In the genomic region with DNA sequence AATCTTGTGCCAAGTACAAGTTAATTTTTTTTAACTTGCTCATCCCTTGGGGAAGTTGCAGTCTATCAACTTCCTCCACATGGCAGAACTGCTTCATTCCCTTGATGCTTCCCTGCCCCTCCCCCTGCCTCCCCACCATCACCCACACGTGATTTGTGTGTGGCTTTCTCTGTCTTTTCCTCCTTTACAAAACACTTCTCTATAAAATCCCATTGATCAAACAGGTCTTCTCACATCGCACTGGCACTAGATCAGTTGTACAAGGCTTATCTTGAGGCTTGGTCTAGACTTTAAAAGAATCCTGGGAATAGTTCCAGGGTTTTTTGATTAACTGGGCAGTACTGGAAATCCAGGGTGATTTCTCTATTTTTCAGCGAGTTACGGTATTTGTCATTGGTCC, we compare ENCODE assay signal across 13 mouse cellular contexts. TPM values are rescaled to one million over a fixed set of nuclear protein-coding genes. Genes with fewer than 3 reads are reported as not detected.
A peak's percentile ranks its signal among the peaks of the same experiment; 100 is the strongest.
DNase-seq lines count a peak whose midpoint lies in the region; ATAC-seq and TF ChIP-seq lines count a peak whose summit lies in the region.
"Had no signal": no experiment of that assay in that cellular context is flagged by ENCODE, and none has a peak within 500 bp of the region (broad histone marks: within the 10 kb centered on the region; RNA-seq: fewer than 3 reads in every experiment).

No protein-coding gene starts in this region.

- H3K27ac ChIP-seq in CH12.LX (ENCODE audit: insufficient read depth, low read depth) = no peak overlapping the region
- H3K27ac ChIP-seq in liver, postnatal 0 days (ENCODE audit: low read depth) = peak overlapping the region; percentile 45; the same call in 1 of the 2 replicates
- H3K27ac ChIP-seq: embryonic facial prominence, embryonic 12.5 days; forebrain, embryonic 12.5 days; hindbrain, embryonic 14.5 days; neural tube, embryonic 15.5 days; stomach, embryonic 15.5 days had no signal

- in situ Hi-C loops in CH12.LX (cut with MboI; ENCODE audit: low pct_ligation_motif_present, low pct_unique_long_range_greater_than_20kb, low sequenced_read_pairs) = no loop called here

- dilution Hi-C loops in CH12.LX (cut with MboI; ENCODE audit: extremely low pct_ligation_motif_present, extremely low pct_unique_long_range_greater_than_20kb, low sequenced_read_pairs) = no loop called here

- no peaks in the 10 kb centered on the region for H3K9me3 ChIP-seq in CH12.LX (replicated peaks; ENCODE audit: low read length)
- H3K9me3 ChIP-seq in liver, postnatal 0 days (ENCODE audit: low read length) = no peaks in the 10 kb centered on the region
- H3K9me3 ChIP-seq: embryonic facial prominence, embryonic 12.5 days; forebrain, embryonic 12.5 days; neural tube, embryonic 15.5 days; stomach, embryonic 15.5 days had no signal

- no peak for TF ChIP-seq RAD21 in CH12.LX (IDR thresholded peaks at IDR 0.05; ENCODE audit: low read depth, low read length)

- H3K9ac ChIP-seq in CH12.LX (ENCODE audit: insufficient read depth, low read depth) = no peak overlapping the region
- no peak overlapping the region for H3K9ac ChIP-seq in liver, postnatal 0 days (replicated peaks)
- H3K9ac ChIP-seq: embryonic facial prominence, embryonic 12.5 days; forebrain, embryonic 12.5 days; hindbrain, embryonic 14.5 days; neural tube, embryonic 15.5 days; stomach, embryonic 15.5 days had no signal

- no peak for TF ChIP-seq POLR2A in CH12.LX (IDR thresholded peaks at IDR 0.05; ENCODE audit: low read depth, low read length)

- H3K36me3 ChIP-seq in CH12.LX (replicated peaks in 1 of 2; ENCODE audit: control insufficient read depth in 1 of 2, insufficient read depth in 1 of 2, low read length in 1 of 2) = no peaks in the 10 kb centered on the region
- H3K36me3 ChIP-seq in liver, postnatal 0 days (replicated peaks; ENCODE audit: insufficient read depth, low read length) = no peaks in the 10 kb centered on the region
- H3K36me3 ChIP-seq: embryonic facial prominence, embryonic 12.5 days; forebrain, embryonic 12.5 days; neural tube, embryonic 15.5 days; stomach, embryonic 15.5 days had no signal

- H3K27me3 ChIP-seq in CH12.LX (replicated peaks) = no peaks in the 10 kb centered on the region
- H3K27me3 ChIP-seq in liver, postnatal 0 days (ENCODE audit: insufficient read depth, low read length) = no peaks in the 10 kb centered on the region
- H3K27me3 ChIP-seq: embryonic facial prominence, embryonic 12.5 days; forebrain, embryonic 12.5 days; neural tube, embryonic 15.5 days; stomach, embryonic 15.5 days had no signal

- TF ChIP-seq EP300 in CH12.LX (IDR thresholded peaks at IDR 0.05; ENCODE audit: low read length) = no peak
- TF ChIP-seq EP300 in liver, postnatal 0 days (IDR thresholded peaks at IDR 0.05; ENCODE audit: low read depth) = no peak

- no peak for ATAC-seq in liver, postnatal 0 days

- 62% methylated on average over 4 of the region's 4 CpGs for WGBS in liver, postnatal 0 days (ENCODE audit: insufficient replicate concordance)

- no peak for TF ChIP-seq CTCF in CH12.LX (conservative IDR thresholded peaks at IDR 0.05 in 1 of 2, IDR thresholded peaks at IDR 0.05 in 1 of 2; ENCODE audit: low read depth in 2 of 2, low read length in 2 of 2)
- no peak for TF ChIP-seq CTCF in liver, postnatal 0 days (IDR thresholded peaks at IDR 0.05; ENCODE audit: low read depth)

- H3K4me1 ChIP-seq in CH12.LX (ENCODE audit: control insufficient read depth in 1 of 2, insufficient read depth in 2 of 2) = no peaks in the 10 kb centered on the region
- 0 out of 2 replicates have a peak, but pooled peaks cover 2% of the 10 kb centered on the region for H3K4me1 ChIP-seq in liver, postnatal 0 days (ENCODE audit: insufficient read depth)
- H3K4me1 ChIP-seq: embryonic facial prominence, embryonic 12.5 days; forebrain, embryonic 12.5 days; neural tube, embryonic 15.5 days; stomach, embryonic 15.5 days had no signal

- H3K4me3 ChIP-seq in CH12.LX (replicated peaks in 1 of 3; ENCODE audit: low read depth in 2 of 3, low read length in 2 of 3, poor library complexity in 1 of 3) = no peak overlapping the region
- no peak overlapping the region for H3K4me3 ChIP-seq in liver, postnatal 0 days (ENCODE audit: low read depth, low read length)
- H3K4me3 ChIP-seq: embryonic facial prominence, embryonic 12.5 days; forebrain, embryonic 12.5 days; neural tube, embryonic 15.5 days; stomach, embryonic 15.5 days had no signal

- DNase-seq in kidney, adult 11 months = peak; percentile 31
- no peak for DNase-seq in kidney, postnatal 4 days
- no peak for DNase-seq in CH12.LX (ENCODE audit: extremely low read depth)
- DNase-seq in adrenal gland, adult 2 months = peak; percentile 34
- DNase-seq in liver, postnatal 0 days = peak; percentile 30
- DNase-seq in urinary bladder, postnatal 10 days (ENCODE audit: low spot score) = no peak
- no peak for DNase-seq in ovary, postnatal 14 days (ENCODE audit: low spot score)
- DNase-seq: cerebellum, adult 9-10 months had no signal

- H3K79me2 ChIP-seq in CH12.LX (replicated peaks; ENCODE audit: control insufficient read depth, extremely low read depth, insufficient read depth, poor library complexity, severe bottlenecking) = no peaks in the 10 kb centered on the region

- H3K4me2 ChIP-seq in CH12.LX (ENCODE audit: insufficient read depth, low read depth, poor library complexity, severe bottlenecking) = peak overlapping the region; percentile 15; the same call in 1 of the 2 replicates
- H3K4me2 ChIP-seq in liver, postnatal 0 days (ENCODE audit: low read depth, low read length) = no peak overlapping the region
- H3K4me2 ChIP-seq: embryonic facial prominence, embryonic 12.5 days; forebrain, embryonic 12.5 days; hindbrain, embryonic 14.5 days; neural tube, embryonic 15.5 days; stomach, embryonic 15.5 days had no signal

TF ChIP-seq in CH12.LX, 34 proteins besides CTCF, POLR2A, EP300 and RAD21:
- no peak for TF ChIP-seq GABPA (IDR thresholded peaks at IDR 0.05; ENCODE audit: insufficient replicate concordance, low read depth, low read length)
- no peak for TF ChIP-seq E2F4 (IDR thresholded peaks at IDR 0.05; ENCODE audit: insufficient replicate concordance, low read depth, low read length)
- no peak for TF ChIP-seq MAZ (IDR thresholded peaks at IDR 0.05; ENCODE audit: low read depth, low read length)
- no peak for TF ChIP-seq ZNF384 (IDR thresholded peaks at IDR 0.05; ENCODE audit: low read depth, low read length)
- no peak for TF ChIP-seq POLR2AphosphoS2 (IDR thresholded peaks at IDR 0.05; ENCODE audit: low read depth, low read length)
- no peak for TF ChIP-seq NRF1 (IDR thresholded peaks at IDR 0.05; ENCODE audit: low read depth, low read length)
- no peak for TF ChIP-seq JUN (IDR thresholded peaks at IDR 0.05; ENCODE audit: insufficient read depth, low read depth, low read length)
- TF ChIP-seq SIN3A (IDR thresholded peaks at IDR 0.05; ENCODE audit: low read length) = no peak
- no peak for TF ChIP-seq MAFK (IDR thresholded peaks at IDR 0.05; ENCODE audit: insufficient replicate concordance, low read length)
- no peak for TF ChIP-seq ELF1 (IDR thresholded peaks at IDR 0.05; ENCODE audit: low read depth, low read length)
- no peak for TF ChIP-seq ETS1 (conservative IDR thresholded peaks at IDR 0.05; ENCODE audit: low read depth, low read length)
- no peak for TF ChIP-seq NELFE (IDR thresholded peaks at IDR 0.05; ENCODE audit: low read depth, low read length)
- TF ChIP-seq USF2 (conservative IDR thresholded peaks at IDR 0.05; ENCODE audit: low read depth, low read length) = no peak
- TF ChIP-seq RCOR1 (conservative IDR thresholded peaks at IDR 0.05; ENCODE audit: low read depth, low read length) = no peak
- TF ChIP-seq CHD2 (IDR thresholded peaks at IDR 0.05; ENCODE audit: low read length) = no peak
- TF ChIP-seq JUND (conservative IDR thresholded peaks at IDR 0.05; ENCODE audit: low read depth, low read length) = no peak
- TF ChIP-seq ZKSCAN1 (IDR thresholded peaks at IDR 0.05; ENCODE audit: borderline replicate concordance, low read depth, low read length) = no peak
- TF ChIP-seq USF1 (IDR thresholded peaks at IDR 0.05; ENCODE audit: low read depth, low read length) = no peak

RNA-seq across cellular contexts. Expression of a gene that starts 55.0 kb away (rescaled TPM):
- total RNA-seq in CH12.LX (2012; rRNA removed) (0.29 TPM in 1 of 2 replicates, not detected in the other), CH12.LX (2014; rRNA removed) (2.2 TPM in 2 replicates)
- 1.8 and 1.9 TPM in 2 replicates for polyA plus RNA-seq in CH12.LX (2012; ENCODE audit: insufficient read length, low read depth)
- 10 to 100 TPM; 15.9 to 19.3 TPM for total RNA-seq in adrenal gland, adult 2 months (2021)
- polyA plus RNA-seq in adrenal gland, adult 2 months (2012; rRNA removed) = 0.94 and 2.2 TPM in 2 replicates
- polyA plus RNA-seq in liver, postnatal 0 days (2015; fragmentation: Nextera tagmentation; extraction: Ambion mirVana) = 88.6 and 93.4 TPM in 2 replicates

Comparison
In these comparisons a context has a peak if more than half of its experiments do, and no peak if none do; other contexts are left out.
1. DNase-seq: peak in kidney, adult 11 months (single experiment), adrenal gland, adult 2 months (single experiment) and liver, postnatal 0 days (single experiment); none in kidney, postnatal 4 days (0 of 2), CH12.LX (single experiment), urinary bladder, postnatal 10 days (single experiment) and ovary, postnatal 14 days (single experiment).
2. RNA of a gene that starts 55.0 kb away (polyA plus RNA-seq): 88.6 to 93.4 TPM in liver, postnatal 0 days; 0.94 to 2.2 TPM in adrenal gland, adult 2 months and 1.8 to 1.9 TPM in CH12.LX; every median in the first group is over 10 times any median in the second.